Mouse (Mus musculus) neural tube, embryonic 11.5 days (tissue): ENCODE measurements at regions not wholly inside any gene's neighbourhood (a gene's known extent, or its start where the extent isn't known, plus 50 kb on each side); places are given as distances from the start of the nearest gene placed in this dataset.
A peak's percentile ranks its signal among the peaks of the same experiment; 100 is the strongest.

ENCODE experiments used
- ATAC-seq: fragments of 200-750 bp; cut with Nextera tagmentation; 2 replicates; pipeline ENCODE4 v1.8.0; 2017; ENCODE audit warnings: moderate number of reproducible peaks, mild to moderate bottlenecking, moderate TSS enrichment, moderate library complexity; ENCODE audit not compliant: insufficient read depth, low FRiP score, low TSS enrichment
- DNase-seq: peaks from one replicate; pipeline ENCODE4 v3.0.0-alpha.2; 2015; ENCODE audit warnings: low spot score
- H3K27ac ChIP-seq: fragments of 300-500 bp; sonication (generic); 2 replicates; pipeline ENCODE4 v1.5.1; 2014; ENCODE audit warnings: low read depth, mild to moderate bottlenecking, low read length
- H3K27me3 ChIP-seq: fragments of 300-500 bp; sonication (generic); 2 replicates; pipeline ENCODE4 v1.6.1; 2014; ENCODE audit warnings: mild to moderate bottlenecking, low read length, mixed read lengths; ENCODE audit not compliant: control insufficient read depth, insufficient read depth
- H3K36me3 ChIP-seq: fragments of 300-500 bp; sonication (generic); 2 replicates; pipeline ENCODE4 v1.6.1; 2014; ENCODE audit warnings: mild to moderate bottlenecking, low read length, moderate library complexity, mixed read lengths; ENCODE audit not compliant: control insufficient read depth, insufficient read depth
- H3K4me1 ChIP-seq: fragments of 300-500 bp; sonication (generic); 2 replicates; pipeline ENCODE4 v1.6.1; 2014; ENCODE audit warnings: low read length, mixed read lengths; ENCODE audit not compliant: control insufficient read depth, insufficient read depth
- H3K4me2 ChIP-seq: fragments of 300-500 bp; sonication (generic); 2 replicates; pipeline ENCODE4 v1.6.1; 2014; ENCODE audit warnings: low read depth, mild to moderate bottlenecking, moderate library complexity
- H3K4me3 ChIP-seq: fragments of 300-500 bp; sonication (generic); 2 replicates; pipeline ENCODE4 v1.5.1; 2014; ENCODE audit warnings: low read depth, low read length
- H3K9ac ChIP-seq: fragments of 300-500 bp; sonication (generic); 2 replicates; pipeline ENCODE4 v1.6.1; 2014; ENCODE audit warnings: mild to moderate bottlenecking, low read length
- H3K9me3 ChIP-seq: fragments of 300-500 bp; sonication (generic); 2 replicates; pipeline ENCODE4 v1.6.1; 2016; ENCODE audit warnings: low read length; ENCODE audit not compliant: control insufficient read depth
- WGBS: fragments of 180-500 bp; shearing (Covaris S2); extraction: QIAGEN DNeasy Blood & Tissue Kit; methylation state at CpG from one replicate; pipeline ENCODE4 v1.1.7; 2014; 5-methylcytosine and 5-hydroxymethylcytosine counted together

- Histone ChIP-seq H3K27ac (no peak overlapping the region), H3K27me3 (no peaks in the 10 kb centered on the region), H3K4me3 (no peak overlapping the region), H3K4me2 (no peak overlapping the region), H3K36me3 (no peaks in the 10 kb centered on the region), H3K9ac (no peak overlapping the region), H3K9me3 (no peaks in the 10 kb centered on the region), H3K4me1 (no peaks in the 10 kb centered on the region)
- DNase-seq (no peak), ATAC-seq (no peak)
- WGBS = 83% methylated on average over 3 of the region's 3 CpGs
These were observed 88.8 kb upstream of the Zkscan2 start for GRCm38 (mm10) chr7:123589099-123589498.

DNA sequence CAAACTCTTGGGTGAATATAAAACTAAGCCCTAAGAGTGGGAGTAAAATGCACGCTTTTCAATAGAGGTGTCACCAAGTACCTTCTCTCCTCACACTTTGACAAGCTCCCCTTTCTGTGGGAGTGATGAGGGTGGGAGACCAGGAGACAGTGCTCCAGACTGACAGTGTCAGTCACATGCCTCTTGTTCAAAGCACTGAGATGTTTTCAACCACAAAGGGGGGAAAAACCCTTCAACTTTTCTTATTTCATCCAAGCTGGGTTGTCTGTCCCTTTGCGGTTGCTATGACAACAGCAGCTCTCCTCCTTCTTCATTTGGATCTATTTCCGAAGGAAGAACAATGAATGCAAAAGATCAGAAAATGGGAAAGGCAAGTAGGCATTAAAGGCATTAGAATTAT, 73.5 kb upstream of the Zkscan2 start:
- H3K27me3 ChIP-seq = no peaks in the 10 kb centered on the region
- H3K27ac ChIP-seq = no peak overlapping the region
- DNase-seq (no peak), ATAC-seq (no peak)
- H3K9ac ChIP-seq = no peak overlapping the region
- no peak overlapping the region for H3K4me3 ChIP-seq
- no peak overlapping the region for H3K4me2 ChIP-seq
- no peaks in the 10 kb centered on the region for H3K36me3 ChIP-seq
- no peaks in the 10 kb centered on the region for H3K4me1 ChIP-seq
- WGBS = 48% methylated on average over 3 of the region's 3 CpGs
- H3K9me3 ChIP-seq = no peaks in the 10 kb centered on the region

DNA sequence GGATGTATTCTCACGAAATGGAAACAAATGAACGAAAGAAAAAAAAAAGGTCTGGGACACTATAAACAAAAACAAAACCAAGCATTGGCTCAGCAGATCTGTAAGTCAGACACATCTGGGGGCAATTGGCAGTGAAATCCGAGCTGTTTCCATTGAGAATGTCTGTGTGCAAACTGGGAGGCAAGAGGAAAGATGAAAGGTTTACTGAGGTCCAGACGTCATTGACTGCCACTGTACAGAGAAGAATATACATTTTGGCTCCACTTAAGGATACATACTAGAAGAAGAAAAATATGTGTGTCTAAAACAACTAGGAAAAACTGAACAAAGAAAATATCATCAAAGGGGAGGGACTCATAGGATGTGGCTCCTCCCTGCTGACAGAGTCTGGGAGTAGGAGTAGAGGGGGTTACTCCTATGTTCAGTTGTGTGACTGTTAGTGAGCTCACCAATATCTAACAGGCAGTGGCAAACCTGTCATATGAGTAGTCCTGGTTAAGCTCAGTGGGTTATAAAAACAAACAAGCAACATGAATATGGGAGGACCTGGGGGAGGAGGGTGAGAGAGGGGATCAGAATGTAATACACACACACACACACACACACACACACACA, 72.2 kb upstream of the Zkscan2 start:
- Histone ChIP-seq H3K36me3 (no peaks in the 10 kb centered on the region), H3K4me1 (no peaks in the 10 kb centered on the region), H3K9me3 (no peaks in the 10 kb centered on the region), H3K4me2 (no peak overlapping the region), H3K27me3 (no peaks in the 10 kb centered on the region), H3K9ac (no peak overlapping the region), H3K27ac (no peak overlapping the region), H3K4me3 (no peak overlapping the region)
- peak; percentile 14 for DNase-seq
- ATAC-seq = no peak
- 33% methylated on average over 4 of the region's 4 CpGs for WGBS

GRCm38 (mm10) chr7:123566264-123566663, 66.0 kb upstream of the Zkscan2 start:
- H3K36me3 ChIP-seq = no peaks in the 10 kb centered on the region
- H3K4me2 ChIP-seq = no peak overlapping the region
- no peaks in the 10 kb centered on the region for H3K27me3 ChIP-seq
- no peak for DNase-seq
- no peaks in the 10 kb centered on the region for H3K4me1 ChIP-seq
- H3K4me3 ChIP-seq = no peak overlapping the region
- no peak for ATAC-seq
- H3K9ac ChIP-seq = no peak overlapping the region
- no peak overlapping the region for H3K27ac ChIP-seq
- 59% methylated on average over 1 of the region's 1 CpGs for WGBS
- no peaks in the 10 kb centered on the region for H3K9me3 ChIP-seq

DNA sequence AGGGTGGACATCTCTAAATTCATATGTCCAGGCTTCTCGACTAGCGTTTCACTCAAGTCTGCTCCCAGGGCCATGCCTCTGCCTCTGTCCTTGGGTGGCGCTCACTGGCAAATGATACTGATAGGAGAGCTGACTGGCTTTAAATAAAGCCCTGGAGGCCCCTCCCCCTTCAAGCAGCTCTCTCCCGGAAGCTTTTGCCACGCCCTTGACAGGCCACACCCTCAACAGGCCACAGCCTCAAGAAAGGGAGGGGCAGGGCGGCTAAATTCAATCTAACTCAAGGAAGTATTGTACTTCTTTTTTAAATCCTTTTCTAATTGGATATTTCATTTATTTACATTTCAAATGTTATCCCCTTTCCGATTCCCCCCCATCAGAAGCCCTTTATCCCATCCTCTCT, 59.3 kb upstream of the Zkscan2 start:
- Histone ChIP-seq H3K9ac (no peak overlapping the region), H3K4me1 (no peaks in the 10 kb centered on the region), H3K9me3 (no peaks in the 10 kb centered on the region), H3K36me3 (no peaks in the 10 kb centered on the region), H3K27me3 (no peaks in the 10 kb centered on the region), H3K4me2 (no peak overlapping the region), H3K27ac (no peak overlapping the region), H3K4me3 (no peak overlapping the region)
- WGBS = 78% methylated on average over 7 of the region's 7 CpGs
- DNase-seq = no peak
- no peak for ATAC-seq
